Mouse (Mus musculus) limb, embryonic 11.5 days (tissue): ENCODE results near the gene Nop56. TPM values are rescaled to one million over a fixed set of nuclear protein-coding genes. Genes with fewer than 3 reads are reported as not detected.

Experiments
- ATAC-seq: fragments of 200-750 bp; cut with Nextera tagmentation; 2 replicates; pipeline ENCODE4 v1.8.0; 2017; ENCODE audit warnings: low read depth; ENCODE audit not compliant: insufficient number of reproducible peaks, low FRiP score, low TSS enrichment
- DNase-seq: peaks from one replicate; pipeline ENCODE4 v3.0.0-alpha.2; 2015; ENCODE audit warnings: low spot score
- H3K27ac ChIP-seq: fragments of 300-500 bp; sonication (generic); replicated peaks from 2 replicates; pipeline ENCODE4 v1.5.1; 2014; ENCODE audit warnings: low read depth, mild to moderate bottlenecking, low read length
- H3K27me3 ChIP-seq: fragments of 300-500 bp; sonication (generic); 2 replicates; pipeline ENCODE4 v1.6.1; 2014; ENCODE audit warnings: mild to moderate bottlenecking, low read length, mixed read lengths; ENCODE audit not compliant: control insufficient read depth, insufficient read depth
- H3K36me3 ChIP-seq: fragments of 300-500 bp; sonication (generic); 2 replicates; pipeline ENCODE4 v1.6.1; 2014; ENCODE audit warnings: mild to moderate bottlenecking, low read length, moderate library complexity, mixed read lengths; ENCODE audit not compliant: control insufficient read depth, insufficient read depth
- H3K4me1 ChIP-seq: fragments of 300-500 bp; sonication (generic); 2 replicates; pipeline ENCODE4 v1.6.1; 2014; ENCODE audit warnings: low read length, mixed read lengths; ENCODE audit not compliant: control insufficient read depth, insufficient read depth
- H3K4me2 ChIP-seq: fragments of 300-500 bp; sonication (generic); 2 replicates; pipeline ENCODE4 v1.6.1; 2014; ENCODE audit warnings: low read depth, mild to moderate bottlenecking, moderate library complexity; ENCODE audit not compliant: severe bottlenecking
- H3K4me3 ChIP-seq: fragments of 300-500 bp; sonication (generic); 2 replicates; pipeline ENCODE4 v1.5.1; 2014; ENCODE audit warnings: low read depth, low read length
- H3K9ac ChIP-seq: fragments of 300-500 bp; sonication (generic); 2 replicates; pipeline ENCODE4 v1.6.1; 2014; ENCODE audit warnings: mild to moderate bottlenecking, low read length
- H3K9me3 ChIP-seq: fragments of 300-500 bp; sonication (generic); 2 replicates; pipeline ENCODE4 v1.6.1; 2016; ENCODE audit warnings: low read length; ENCODE audit not compliant: control insufficient read depth
- WGBS: fragments of 180-500 bp; shearing (Covaris S2); extraction: QIAGEN DNeasy Blood & Tissue Kit; methylation state at CpG from one replicate; pipeline ENCODE4 v1.1.7; 2014; 5-methylcytosine and 5-hydroxymethylcytosine counted together
- polyA plus RNA-seq: library from polyadenylated mRNA; unstranded; fragments of >200 nt; fragmentation: Nextera tagmentation; extraction: Ambion mirVana; gene quantifications from 2 replicates; pipeline ENCODE4 v1.2.1, GENCODE M21; 2014

Nop56 gene
- polyA plus RNA-seq, 1 experiment from 2014 or later, result 383 TPM

DNA sequence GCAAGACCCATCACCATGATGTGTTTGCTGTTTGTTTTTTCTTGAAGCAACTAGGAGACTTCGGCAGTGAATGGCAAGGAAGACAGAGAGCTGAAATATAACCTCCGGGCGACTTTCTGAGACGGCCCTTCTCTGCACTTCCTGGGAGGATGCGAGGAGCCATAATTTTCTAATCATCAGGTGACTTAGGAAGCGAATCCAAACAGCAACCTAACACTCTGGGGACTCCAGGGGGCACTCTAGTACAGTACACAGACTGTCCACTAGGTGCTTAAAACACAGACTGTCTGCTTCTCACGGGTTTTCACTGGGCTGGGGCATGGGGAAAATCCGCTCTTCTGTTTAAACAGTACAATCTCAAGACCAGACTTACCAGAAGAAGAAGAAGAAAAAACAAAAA is 17.2 kb downstream of the Nop56 start:
- Histone ChIP-seq H3K4me3 (no peak overlapping the region), H3K4me1 (peaks cover 5% of the 10 kb centered on the region; the same call in 1 of the 2 replicates), H3K27ac (no peak overlapping the region), H3K36me3 (no peaks in the 10 kb centered on the region), H3K9me3 (no peaks in the 10 kb centered on the region), H3K27me3 (peaks cover 17% of the 10 kb centered on the region), H3K9ac (no peak overlapping the region), H3K4me2 (no peak overlapping the region)
- 16% methylated on average over 8 of the region's 8 CpGs for WGBS
- DNase-seq (peak; percentile 73), ATAC-seq (no peak)

DNA sequence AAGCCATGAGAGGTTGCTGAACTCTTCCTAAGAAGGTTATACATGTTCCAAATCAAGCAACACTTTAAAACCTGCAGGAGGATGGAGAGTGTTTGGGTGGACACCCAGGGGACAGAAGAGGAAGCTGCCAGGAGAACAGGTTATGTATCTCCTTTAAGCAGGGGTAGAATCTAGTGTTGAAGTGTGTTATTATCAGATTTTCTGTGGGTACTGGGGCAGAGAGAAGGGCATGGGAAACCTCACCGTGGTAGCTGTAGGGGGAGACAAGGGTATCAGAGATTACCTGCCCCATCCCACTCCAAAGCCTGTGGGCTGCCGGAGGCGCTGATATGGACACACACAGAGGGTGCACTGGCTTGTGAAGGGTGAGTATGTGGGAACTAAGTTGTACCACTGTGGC is 18.8 kb downstream of the Nop56 start:
- H3K4me2 ChIP-seq, result no peak overlapping the region
- ATAC-seq (no peak), DNase-seq (no peak)
- no peak overlapping the region for H3K4me3 ChIP-seq
- H3K36me3 ChIP-seq, result no peaks in the 10 kb centered on the region
- peaks cover 24% of the 10 kb centered on the region for H3K27me3 ChIP-seq
- 47% methylated on average over 3 of the region's 3 CpGs for WGBS
- no peak overlapping the region for H3K9ac ChIP-seq
- H3K4me1 ChIP-seq, result peaks cover 8% of the 10 kb centered on the region; the same call in 1 of the 2 replicates
- no peaks in the 10 kb centered on the region for H3K9me3 ChIP-seq
- H3K27ac ChIP-seq, result no peak overlapping the region

DNA sequence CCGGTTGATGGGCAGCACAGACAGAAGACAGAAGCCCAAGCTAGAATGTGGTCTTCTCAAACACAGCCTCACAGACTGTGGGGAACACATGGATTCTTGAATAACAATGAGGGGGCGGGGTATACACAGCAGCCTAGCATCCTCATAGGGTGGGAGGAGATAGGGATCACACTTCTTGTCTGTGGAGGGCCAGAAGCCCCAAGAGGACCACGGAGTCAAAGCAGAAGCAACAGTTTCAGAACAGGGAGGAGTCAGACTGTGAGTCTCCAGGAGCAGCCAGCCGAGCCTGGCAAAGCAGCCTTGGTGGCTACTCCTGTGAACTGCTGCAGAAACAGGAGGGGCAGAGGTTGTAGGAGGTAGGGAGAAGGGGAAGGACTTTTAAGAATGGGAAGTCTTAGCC is 19.3 kb downstream of the Nop56 start:
- H3K4me2 ChIP-seq, result no peak overlapping the region
- ATAC-seq (no peak), DNase-seq (peak; percentile 36)
- no peak overlapping the region for H3K9ac ChIP-seq
- peaks cover 8% of the 10 kb centered on the region; the same call in 1 of the 2 replicates for H3K4me1 ChIP-seq
- no peaks in the 10 kb centered on the region for H3K36me3 ChIP-seq
- 4% methylated on average over 4 of the region's 4 CpGs for WGBS
- H3K4me3 ChIP-seq, result no peak overlapping the region
- H3K9me3 ChIP-seq, result no peaks in the 10 kb centered on the region
- H3K27me3 ChIP-seq, result peaks cover 24% of the 10 kb centered on the region
- H3K27ac ChIP-seq, result no peak overlapping the region

DNA sequence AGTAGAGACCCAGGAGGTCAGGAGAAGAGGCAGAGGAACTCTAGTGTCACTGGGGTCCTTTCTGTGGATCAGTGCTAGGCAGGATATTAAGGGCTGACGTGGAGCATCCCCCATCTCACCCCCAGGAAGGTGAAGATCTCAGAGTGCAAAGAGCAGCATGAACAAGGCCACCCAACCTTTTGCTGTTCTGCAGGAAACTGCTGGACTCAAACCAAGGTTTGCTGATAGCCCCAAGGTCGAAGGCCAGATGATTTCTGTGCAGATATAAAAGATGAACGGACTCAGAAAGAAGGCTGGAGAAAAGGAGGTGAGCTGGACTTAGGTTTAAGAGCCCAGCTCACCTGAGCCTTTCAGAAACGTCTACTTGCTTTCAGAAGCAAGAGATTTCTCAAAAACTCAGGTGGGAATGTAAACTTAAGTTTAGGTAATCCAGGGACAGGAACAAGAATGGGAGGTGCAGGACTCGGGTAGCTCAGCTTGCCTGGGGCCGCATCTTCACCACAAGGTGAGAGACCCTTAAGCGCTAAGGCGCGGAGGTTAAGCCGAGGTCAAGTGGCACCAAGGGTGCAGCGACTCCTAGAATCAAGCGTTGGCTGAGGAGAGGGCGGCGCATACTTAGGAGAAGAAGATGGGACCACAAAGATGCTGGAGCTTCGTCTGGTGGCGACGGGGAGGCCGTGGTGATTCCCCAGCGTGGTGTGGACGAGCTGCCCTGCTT is 20.1 kb downstream of the Nop56 start:
- Histone ChIP-seq H3K4me1 (peaks cover 8% of the 10 kb centered on the region; the same call in 1 of the 2 replicates), H3K27ac (no peak overlapping the region), H3K9me3 (no peaks in the 10 kb centered on the region), H3K4me2 (peak overlapping the region; percentile 80), H3K27me3 (peaks cover 24% of the 10 kb centered on the region), H3K36me3 (no peaks in the 10 kb centered on the region), H3K9ac (peak overlapping the region; percentile 69), H3K4me3 (peak overlapping the region; percentile 54)
- WGBS, result 7% methylated on average over 20 of the region's 20 CpGs
- ATAC-seq (no peak), DNase-seq (no peak)

DNA sequence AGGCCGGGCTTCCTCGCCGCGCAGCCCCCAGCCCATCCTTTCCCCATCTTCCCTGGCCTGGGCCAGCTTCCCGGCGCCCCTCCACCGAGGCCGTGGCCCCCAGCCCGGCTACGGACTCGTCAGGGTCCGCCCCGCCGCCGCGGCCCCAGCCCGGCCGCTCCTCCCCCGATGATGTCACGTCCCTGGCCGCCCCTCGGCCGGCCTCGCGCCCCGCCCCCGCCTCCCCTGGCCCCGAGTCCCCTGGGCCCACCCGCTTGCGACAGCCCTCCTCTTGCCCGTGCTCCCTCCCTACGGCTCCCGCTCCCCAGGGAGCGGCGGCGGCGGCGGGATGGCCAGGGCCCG is 20.7 kb downstream of the Nop56 start, which contains the start of gene Ebf4:
Ebf4 (plus strand) TSS at position 234 of the 342 bp plus-strand sequence.
- DNase-seq (peak; percentile 81), ATAC-seq (peak; percentile 75)
- under 1% methylated on average over 30 of the region's 39 CpGs for WGBS
- Histone ChIP-seq H3K9ac (peak within 1 kb of the TSS; percentile 69), H3K27me3 (peaks cover 24% of the 10 kb centered on the region), H3K27ac (no peak within 1 kb of the TSS), H3K9me3 (no peaks in the 10 kb centered on the region), H3K4me1 (peaks cover 8% of the 10 kb centered on the region; the same call in 1 of the 2 replicates), H3K4me2 (peak within 1 kb of the TSS; percentile 80), H3K36me3 (no peaks in the 10 kb centered on the region), H3K4me3 (peak within 1 kb of the TSS; percentile 54)

DNA sequence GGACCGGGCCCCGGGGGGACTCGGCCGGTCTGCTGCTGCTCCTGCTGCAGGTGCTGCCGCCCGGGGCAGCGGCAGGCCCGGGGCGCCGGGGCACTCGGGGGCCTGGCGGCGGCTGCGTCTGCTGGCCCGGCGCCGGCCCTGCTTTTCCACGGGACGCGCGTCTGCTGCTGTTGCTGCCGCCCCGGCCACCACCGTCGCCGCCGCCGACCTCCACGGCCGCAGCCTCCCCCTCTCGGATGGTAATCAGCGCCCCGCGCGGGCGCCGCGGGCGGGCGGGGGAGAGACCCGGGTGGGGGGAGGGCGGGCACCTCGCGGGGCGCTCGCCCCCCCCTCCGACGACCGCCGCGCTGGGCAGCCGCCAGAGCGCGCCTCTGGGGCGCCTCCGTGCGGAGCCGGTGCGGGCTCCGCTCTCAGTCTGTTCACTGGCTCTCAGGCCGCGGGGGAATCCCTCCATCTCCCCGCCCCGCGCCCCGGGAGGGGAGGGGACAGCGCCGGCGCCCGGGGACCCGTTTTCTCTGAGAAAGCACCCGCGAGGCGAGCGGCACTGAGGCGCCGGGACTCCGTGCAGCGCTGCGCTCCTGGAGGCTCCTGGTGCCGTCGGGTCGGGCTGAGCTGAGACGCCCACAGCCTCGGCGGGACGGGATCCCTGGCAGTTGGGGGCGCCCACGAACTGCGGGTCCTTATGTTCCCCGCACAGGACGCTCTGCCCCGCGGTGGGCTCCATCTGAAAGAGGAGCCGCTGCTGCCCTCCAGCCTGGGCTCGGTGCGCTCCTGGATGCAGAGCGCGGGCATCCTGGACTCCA is 21.3 kb downstream of the Nop56 start:
- H3K4me3 ChIP-seq, result peak overlapping the region; percentile 54
- ATAC-seq (peak; percentile 41; the same call in 1 of the 2 replicates), DNase-seq (peak; percentile 70)
- no peaks in the 10 kb centered on the region for H3K9me3 ChIP-seq
- peak overlapping the region; percentile 69 for H3K9ac ChIP-seq
- WGBS, result under 1% methylated on average over 53 of the region's 99 CpGs
- peaks cover 24% of the 10 kb centered on the region for H3K27me3 ChIP-seq
- H3K4me2 ChIP-seq, result peak overlapping the region; percentile 80
- no peak overlapping the region for H3K27ac ChIP-seq
- peaks cover 8% of the 10 kb centered on the region; the same call in 1 of the 2 replicates for H3K4me1 ChIP-seq
- H3K36me3 ChIP-seq, result no peaks in the 10 kb centered on the region

DNA sequence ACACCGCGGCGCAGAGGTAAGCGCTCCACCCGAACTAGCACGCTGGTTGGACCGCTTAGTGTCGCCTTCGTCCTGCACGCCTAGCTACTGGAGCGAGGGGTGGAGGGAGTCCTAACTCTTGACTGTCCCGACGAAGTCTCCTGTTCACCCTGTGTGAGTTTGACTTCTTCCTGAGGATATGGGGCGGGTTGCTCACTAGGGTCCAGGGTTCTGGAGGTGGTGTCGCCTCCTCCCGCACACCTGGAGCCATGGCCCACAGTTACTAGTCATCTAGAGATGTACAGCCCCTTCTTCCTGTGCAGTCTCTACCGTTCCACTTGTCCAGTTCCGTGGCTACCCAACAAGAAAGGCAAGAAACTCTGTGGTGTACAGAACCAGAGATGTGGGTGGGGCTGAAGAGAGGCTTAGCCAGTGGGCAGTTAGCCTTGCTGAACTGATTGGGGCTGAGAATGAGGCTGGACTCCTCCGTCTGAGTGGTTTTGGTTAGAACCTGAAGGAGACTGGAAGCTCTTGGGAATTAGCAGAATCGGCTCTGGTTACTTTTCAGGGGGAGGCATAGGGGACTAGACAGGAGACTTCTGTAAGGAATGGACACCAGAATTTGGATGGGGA is 22.0 kb downstream of the Nop56 start:
- Histone ChIP-seq H3K36me3 (no peaks in the 10 kb centered on the region), H3K27ac (no peak overlapping the region), H3K4me1 (peaks cover 8% of the 10 kb centered on the region; the same call in 1 of the 2 replicates), H3K4me3 (peak overlapping the region; percentile 54), H3K9me3 (no peaks in the 10 kb centered on the region), H3K4me2 (peak overlapping the region; percentile 80), H3K9ac (peak overlapping the region; percentile 69; the same call in 1 of the 2 replicates), H3K27me3 (peaks cover 24% of the 10 kb centered on the region)
- DNase-seq (no peak), ATAC-seq (no peak)
- 3% methylated on average over 20 of the region's 20 CpGs for WGBS

DNA sequence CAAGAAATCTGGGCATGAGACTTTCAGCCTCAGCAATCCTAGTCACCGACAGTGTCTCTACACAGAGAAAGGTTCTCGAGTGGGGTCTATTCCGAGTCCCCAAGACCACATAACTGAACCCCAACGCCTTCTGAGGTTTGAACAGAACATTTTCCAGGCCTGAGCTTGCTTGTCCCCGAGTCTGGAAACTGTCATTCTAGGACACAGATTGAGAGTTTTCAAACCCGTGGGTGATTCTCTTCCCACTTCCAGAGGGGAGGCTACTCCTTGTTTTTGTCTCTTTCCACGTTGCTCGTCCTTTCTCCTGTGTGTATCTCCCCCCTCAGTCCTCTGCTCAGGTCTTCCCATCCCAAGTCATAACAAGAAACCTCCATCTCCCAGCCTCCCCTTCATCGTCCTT is 23.4 kb downstream of the Nop56 start:
- H3K27ac ChIP-seq, result no peak overlapping the region
- DNase-seq, result no peak
- H3K9me3 ChIP-seq, result no peaks in the 10 kb centered on the region
- no peak overlapping the region for H3K4me2 ChIP-seq
- peaks cover 8% of the 10 kb centered on the region; the same call in 1 of the 2 replicates for H3K4me1 ChIP-seq
- H3K27me3 ChIP-seq, result peaks cover 24% of the 10 kb centered on the region
- 76% methylated on average over 9 of the region's 9 CpGs for WGBS
- no peaks in the 10 kb centered on the region for H3K36me3 ChIP-seq
- no peak overlapping the region for H3K9ac ChIP-seq
- no peak for ATAC-seq
- no peak overlapping the region for H3K4me3 ChIP-seq
